In genomic region chr13:59660371-59660770, GRCm38 (mm10) we compare ENCODE assay signal across 32 mouse cellular contexts. TPM values are rescaled to one million over a fixed set of nuclear protein-coding genes. Genes with fewer than 3 reads are reported as not detected.
"Had no signal": no experiment of that assay in that cellular context is flagged by ENCODE, and none has a peak within 500 bp of the region (broad histone marks: within the 10 kb centered on the region; RNA-seq: fewer than 3 reads in every experiment).

No protein-coding gene starts in this region.

- H3K27me3 ChIP-seq: heart, embryonic 13.5 days; heart, embryonic 15.5 days; hindbrain, embryonic 12.5 days; intestine, embryonic 15.5 days; limb, embryonic 13.5 days; limb, embryonic 15.5 days had no signal

- ATAC-seq: hindbrain, embryonic 16.5 days; inflammation-experienced regulatory T-cells, adult 6 months; intestine, embryonic 15.5 days; intestine, postnatal 0 days had no signal

- H3K27ac ChIP-seq: heart, adult 2 months; heart, embryonic 13.5 days; heart, embryonic 15.5 days; hindbrain, embryonic 10.5 days; hindbrain, embryonic 12.5 days; hindbrain, embryonic 14.5 days; intestine, embryonic 15.5 days; limb, embryonic 13.5 days; limb, embryonic 15.5 days; liver, embryonic 14.5 days had no signal

- H3K9ac ChIP-seq: heart, embryonic 13.5 days; heart, embryonic 15.5 days; hindbrain, embryonic 12.5 days; hindbrain, embryonic 14.5 days; intestine, embryonic 15.5 days; limb, embryonic 13.5 days; limb, embryonic 15.5 days; liver, embryonic 14.5 days had no signal

- H3K4me2 ChIP-seq: heart, embryonic 11.5 days; heart, embryonic 13.5 days; heart, embryonic 15.5 days; hindbrain, embryonic 12.5 days; hindbrain, embryonic 14.5 days; intestine, embryonic 15.5 days; limb, embryonic 13.5 days; limb, embryonic 15.5 days had no signal

- H3K4me3 ChIP-seq: heart, adult 2 months; heart, embryonic 13.5 days; heart, embryonic 15.5 days; hindbrain, embryonic 10.5 days; hindbrain, embryonic 12.5 days; intestine, embryonic 15.5 days; limb, embryonic 13.5 days; limb, embryonic 15.5 days had no signal

- H3K9me3 ChIP-seq: heart, embryonic 13.5 days; heart, embryonic 15.5 days; hindbrain, embryonic 12.5 days; intestine, embryonic 15.5 days; limb, embryonic 13.5 days; limb, embryonic 15.5 days had no signal

- H3K4me1 ChIP-seq: heart, embryonic 15.5 days; intestine, embryonic 15.5 days; limb, embryonic 15.5 days had no signal

- DNase-seq: gastrocnemius, postnatal 14 days; gastrocnemius, postnatal 36 days; heart, adult 11 months; heart, adult 2 months; heart, postnatal 14 days; heart, postnatal 4 days; kidney, adult 18-20 months; kidney, adult 8-10 months; kidney, postnatal 14 days; kidney, postnatal 36 days; layer of hippocampus, adult 9-11 months; layer of hippocampus, postnatal 36 days; left cerebral cortex, postnatal 4 days had no signal

RNA-seq across cellular contexts. Expression of gene 4921517D22Rik, which starts 33.5 kb away (rescaled TPM):
- polyA plus RNA-seq: heart, adult 2 months; heart, embryonic 11.5 days; heart, embryonic 13.5 days; heart, embryonic 15.5 days; heart, postnatal 0 days; hindbrain, embryonic 10.5 days; hindbrain, embryonic 12.5 days; hindbrain, embryonic 14.5 days; hindbrain, embryonic 16.5 days; inflammation-experienced regulatory T-cells, adult 6 months; intestine, embryonic 15.5 days; intestine, postnatal 0 days; kidney, embryonic 14.5 days; kidney, embryonic 16.5 days; large intestine, adult 2 months; limb, embryonic 11.5 days; limb, embryonic 13.5 days; limb, embryonic 15.5 days; liver, embryonic 14.5 days; liver, embryonic 16.5 days had no signal

RNA-seq across cellular contexts. Expression of gene Spata31d1a, which starts 49.8 kb away (rescaled TPM):
- polyA plus RNA-seq: heart, embryonic 11.5 days; heart, embryonic 13.5 days; heart, postnatal 0 days; hindbrain, embryonic 16.5 days; inflammation-experienced regulatory T-cells, adult 6 months; intestine, embryonic 15.5 days; intestine, postnatal 0 days; kidney, embryonic 16.5 days; large intestine, adult 2 months; limb, embryonic 11.5 days; limb, embryonic 13.5 days; limb, embryonic 15.5 days; liver, embryonic 14.5 days had no signal

RNA-seq across cellular contexts. Expression of gene Spata31d1b, which starts 51.7 kb away (rescaled TPM):
- polyA plus RNA-seq: heart, embryonic 11.5 days; heart, embryonic 13.5 days; heart, embryonic 15.5 days; heart, postnatal 0 days; hindbrain, embryonic 12.5 days; hindbrain, embryonic 14.5 days; inflammation-experienced regulatory T-cells, adult 6 months; intestine, embryonic 15.5 days; intestine, postnatal 0 days; kidney, embryonic 14.5 days; kidney, embryonic 16.5 days; large intestine, adult 2 months; limb, embryonic 11.5 days; limb, embryonic 13.5 days; limb, embryonic 15.5 days; liver, embryonic 14.5 days; liver, embryonic 16.5 days had no signal
